Mouse (Mus musculus): ENCODE results near the gene C8g.

GRCm38 (mm10) chr2:25480541-25480940, 21.0 kb downstream of the C8g start:
- TF ChIP-seq TAL1 (IDR thresholded peaks at IDR 0.05; ENCODE audit: low read length), result no peak
- TF ChIP-seq GATA1 (IDR thresholded peaks at IDR 0.05; ENCODE audit: low read length), result no peak

All from erythroblast, embryonic 14.5 days (primary cell).